Mouse (Mus musculus) layer of hippocampus, adult 8-10 months (tissue): ENCODE measurements around the gene Enox1. TPM values are rescaled to one million over a fixed set of nuclear protein-coding genes. Genes with fewer than 3 reads are reported as not detected.

Experiments
- DNase-seq, 2 experiments: peaks; one replicate each; pipeline ENCODE4 v3.0.0; 2022; ENCODE audit warnings: low spot score in 2 of 2
- total RNA-seq, 4 experiments: library from RNA; stranded (reverse); gene quantifications; 2 replicates each; pipeline ENCODE4 v1.2.4; 2022

The Enox1 gene
- total RNA-seq, 4 experiments from 2014 or later = 52.2 to 66.6 (median 56.4) TPM

- DNase-seq = peak in 1 of 2 experiments; percentile 29
Observed at GRCm38 (mm10) chr14:77608182-77608839, 451.7 kb downstream of the Enox1 start.

GRCm38 (mm10) chr14:77615201-77615600, 458.6 kb downstream of the Enox1 start:
- DNase-seq = no peak

- DNase-seq = no peak
Observed at GRCm38 (mm10) chr14:77617250-77617649, 460.7 kb downstream of the Enox1 start.

- no peak for DNase-seq
Observed at GRCm38 (mm10) chr14:77618131-77618805, 461.7 kb downstream of the Enox1 start.

GRCm38 (mm10) chr14:77621473-77622264, 465.1 kb downstream of the Enox1 start:
- no peak for DNase-seq

GRCm38 (mm10) chr14:77626557-77627507, 470.3 kb downstream of the Enox1 start:
- no peak for DNase-seq

GRCm38 (mm10) chr14:77632466-77633171, 476.1 kb downstream of the Enox1 start:
- DNase-seq = no peak

GRCm38 (mm10) chr14:77633172-77633542, 476.6 kb downstream of the Enox1 start:
- DNase-seq = no peak

GRCm38 (mm10) chr14:77636931-77637330, 480.4 kb downstream of the Enox1 start:
- DNase-seq = peak; percentile 41 to 48

GRCm38 (mm10) chr14:77638148-77638547, 481.6 kb downstream of the Enox1 start:
- no peak for DNase-seq

GRCm38 (mm10) chr14:77638616-77639015, 482.1 kb downstream of the Enox1 start:
- no peak for DNase-seq

- DNase-seq = no peak
Observed at GRCm38 (mm10) chr14:77639586-77639985, 483.0 kb downstream of the Enox1 start.

GRCm38 (mm10) chr14:77642314-77642713, 485.8 kb downstream of the Enox1 start:
- no peak for DNase-seq

- DNase-seq = no peak
Observed at GRCm38 (mm10) chr14:77646196-77646595, 489.6 kb downstream of the Enox1 start.

GRCm38 (mm10) chr14:77647017-77647416, 490.5 kb downstream of the Enox1 start:
- no peak for DNase-seq

GRCm38 (mm10) chr14:77648305-77648704, 491.7 kb downstream of the Enox1 start:
- DNase-seq = no peak

GRCm38 (mm10) chr14:77658739-77659138, 502.2 kb downstream of the Enox1 start:
- DNase-seq = no peak

- DNase-seq = no peak
Observed at GRCm38 (mm10) chr14:77662273-77662672, 505.7 kb downstream of the Enox1 start.

- DNase-seq = no peak
Observed at GRCm38 (mm10) chr14:77662994-77663393, 506.4 kb downstream of the Enox1 start.

GRCm38 (mm10) chr14:77668096-77668495, 511.5 kb downstream of the Enox1 start:
- no peak for DNase-seq
